Mouse (Mus musculus): ENCODE measurements around the gene Elf4. TPM values are rescaled to one million over a fixed set of nuclear protein-coding genes. Genes with fewer than 3 reads are reported as not detected.
A peak's percentile ranks its signal among the peaks of the same experiment; 100 is the strongest.

Gene Elf4
- polyA plus RNA-seq, 1 experiment from 2014 or later: 3.2 TPM

- ATAC-seq (replicated peaks; ENCODE audit: insufficient number of reproducible peaks, low FRiP score, low TSS enrichment, low read depth) (no peak), DNase-seq (ENCODE audit: low spot score) (no peak)
- no peak overlapping the region for H3K9ac ChIP-seq (replicated peaks; ENCODE audit: low read length)
- no peaks in the 10 kb centered on the region for H3K27me3 ChIP-seq (ENCODE audit: control insufficient read depth, insufficient read depth, low read length)
- H3K4me3 ChIP-seq (ENCODE audit: low read depth, low read length): no peak overlapping the region
- H3K27ac ChIP-seq (replicated peaks; ENCODE audit: low read depth, low read length): no peak overlapping the region
- no peaks in the 10 kb centered on the region for H3K36me3 ChIP-seq (replicated peaks; ENCODE audit: control insufficient read depth, insufficient read depth, low read depth, low read length)
- peak overlapping the region; percentile 51; the same call in 1 of the 2 replicates for H3K4me2 ChIP-seq (ENCODE audit: low read depth, low read length)
- 11% methylated on average over 4 of the region's 4 CpGs for WGBS
- no peaks in the 10 kb centered on the region for H3K9me3 ChIP-seq (replicated peaks; ENCODE audit: control insufficient read depth, low read length)
- H3K4me1 ChIP-seq (ENCODE audit: control insufficient read depth, insufficient read depth, low read length): no peaks in the 10 kb centered on the region
Measured at GRCm38 (mm10) chrX:48462297-48462696, 635 bp downstream of the Elf4 start.

GRCm38 (mm10) chrX:48461006-48461405 lies 1.9 kb downstream of the Elf4 start:
- H3K9ac ChIP-seq (replicated peaks; ENCODE audit: low read length): no peak overlapping the region
- no peaks in the 10 kb centered on the region for H3K4me1 ChIP-seq (ENCODE audit: control insufficient read depth, insufficient read depth, low read length)
- no peaks in the 10 kb centered on the region for H3K36me3 ChIP-seq (replicated peaks; ENCODE audit: control insufficient read depth, insufficient read depth, low read depth, low read length)
- no peaks in the 10 kb centered on the region for H3K27me3 ChIP-seq (ENCODE audit: control insufficient read depth, insufficient read depth, low read length)
- no peak overlapping the region for H3K4me2 ChIP-seq (ENCODE audit: low read depth, low read length)
- ATAC-seq (replicated peaks; ENCODE audit: insufficient number of reproducible peaks, low FRiP score, low TSS enrichment, low read depth) (no peak), DNase-seq (ENCODE audit: low spot score) (no peak)
- 78% methylated on average over 4 of the region's 4 CpGs for whole genome bisulfite sequencing
- H3K9me3 ChIP-seq (replicated peaks; ENCODE audit: control insufficient read depth, low read length): no peaks in the 10 kb centered on the region
- H3K4me3 ChIP-seq (ENCODE audit: low read depth, low read length): no peak overlapping the region
- no peak overlapping the region for H3K27ac ChIP-seq (replicated peaks; ENCODE audit: low read depth, low read length)

GRCm38 (mm10) chrX:48460496-48460895 lies 2.4 kb downstream of the Elf4 start:
- no peak overlapping the region for H3K27ac ChIP-seq (replicated peaks; ENCODE audit: low read depth, low read length)
- no peak overlapping the region for H3K4me3 ChIP-seq (ENCODE audit: low read depth, low read length)
- H3K9me3 ChIP-seq (replicated peaks; ENCODE audit: control insufficient read depth, low read length): no peaks in the 10 kb centered on the region
- DNase-seq (ENCODE audit: low spot score): no peak
- no peak overlapping the region for H3K4me2 ChIP-seq (ENCODE audit: low read depth, low read length)
- no peak overlapping the region for H3K9ac ChIP-seq (replicated peaks; ENCODE audit: low read length)
- H3K4me1 ChIP-seq (ENCODE audit: control insufficient read depth, insufficient read depth, low read length): no peaks in the 10 kb centered on the region
- H3K36me3 ChIP-seq (replicated peaks; ENCODE audit: control insufficient read depth, insufficient read depth, low read depth, low read length): no peaks in the 10 kb centered on the region
- no peaks in the 10 kb centered on the region for H3K27me3 ChIP-seq (ENCODE audit: control insufficient read depth, insufficient read depth, low read length)
- ATAC-seq (replicated peaks; ENCODE audit: insufficient number of reproducible peaks, low FRiP score, low TSS enrichment, low read depth): no peak
- WGBS: 83% methylated on average over 6 of the region's 7 CpGs

GRCm38 (mm10) chrX:48456956-48457355 lies 6.0 kb downstream of the Elf4 start:
- no peak overlapping the region for H3K4me3 ChIP-seq (ENCODE audit: low read depth, low read length)
- H3K27ac ChIP-seq (replicated peaks; ENCODE audit: low read depth, low read length): no peak overlapping the region
- WGBS: 58% methylated on average over 6 of the region's 6 CpGs
- no peak for ATAC-seq (replicated peaks; ENCODE audit: insufficient number of reproducible peaks, low FRiP score, low TSS enrichment, low read depth)
- no peaks in the 10 kb centered on the region; the same call in 1 of the 2 replicates for H3K27me3 ChIP-seq (ENCODE audit: control insufficient read depth, insufficient read depth, low read length)
- no peaks in the 10 kb centered on the region for H3K9me3 ChIP-seq (replicated peaks; ENCODE audit: control insufficient read depth, low read length)
- DNase-seq (ENCODE audit: low spot score): no peak
- no peak overlapping the region for H3K9ac ChIP-seq (replicated peaks; ENCODE audit: low read length)
- H3K4me1 ChIP-seq (ENCODE audit: control insufficient read depth, insufficient read depth, low read length): no peaks in the 10 kb centered on the region
- no peak overlapping the region for H3K4me2 ChIP-seq (ENCODE audit: low read depth, low read length)
- H3K36me3 ChIP-seq (replicated peaks; ENCODE audit: control insufficient read depth, insufficient read depth, low read depth, low read length): no peaks in the 10 kb centered on the region

GRCm38 (mm10) chrX:48455018-48455417 lies 7.9 kb downstream of the Elf4 start:
- Histone ChIP-seq H3K4me3 (ENCODE audit: low read depth, low read length) (no peak overlapping the region), H3K27me3 (ENCODE audit: control insufficient read depth, insufficient read depth, low read length) (no peaks in the 10 kb centered on the region; the same call in 1 of the 2 replicates), H3K27ac (replicated peaks; ENCODE audit: low read depth, low read length) (no peak overlapping the region), H3K9ac (replicated peaks; ENCODE audit: low read length) (no peak overlapping the region), H3K4me1 (ENCODE audit: control insufficient read depth, insufficient read depth, low read length) (no peaks in the 10 kb centered on the region), H3K4me2 (ENCODE audit: low read depth, low read length) (no peak overlapping the region), H3K9me3 (replicated peaks; ENCODE audit: control insufficient read depth, low read length) (no peaks in the 10 kb centered on the region), H3K36me3 (replicated peaks; ENCODE audit: control insufficient read depth, insufficient read depth, low read depth, low read length) (no peaks in the 10 kb centered on the region)
- no peak for DNase-seq (ENCODE audit: low spot score)
- ATAC-seq (replicated peaks; ENCODE audit: insufficient number of reproducible peaks, low FRiP score, low TSS enrichment, low read depth): no peak
- WGBS: 29% methylated on average over 9 of the region's 9 CpGs

- no peak overlapping the region for H3K27ac ChIP-seq (replicated peaks; ENCODE audit: low read depth, low read length)
- H3K36me3 ChIP-seq (replicated peaks; ENCODE audit: control insufficient read depth, insufficient read depth, low read depth, low read length): no peaks in the 10 kb centered on the region
- peak overlapping the region; percentile 39 for H3K4me2 ChIP-seq (ENCODE audit: low read depth, low read length)
- H3K4me3 ChIP-seq (ENCODE audit: low read depth, low read length): peak overlapping the region; percentile 38
- WGBS: 9% methylated on average over 21 of the region's 21 CpGs
- ATAC-seq (replicated peaks; ENCODE audit: insufficient number of reproducible peaks, low FRiP score, low TSS enrichment, low read depth): peak; percentile 61; the same call in 1 of the 2 replicates
- H3K4me1 ChIP-seq (ENCODE audit: control insufficient read depth, insufficient read depth, low read length): no peaks in the 10 kb centered on the region
- DNase-seq (ENCODE audit: low spot score): no peak
- H3K9ac ChIP-seq (replicated peaks; ENCODE audit: low read length): 0 out of 2 replicates have a peak overlapping the region, but pooled peaks have one; percentile 6
- H3K27me3 ChIP-seq (ENCODE audit: control insufficient read depth, insufficient read depth, low read length): no peaks in the 10 kb centered on the region; the same call in 1 of the 2 replicates
- no peaks in the 10 kb centered on the region for H3K9me3 ChIP-seq (replicated peaks; ENCODE audit: control insufficient read depth, low read length)
Measured at GRCm38 (mm10) chrX:48454495-48454878, 8.4 kb downstream of the Elf4 start.

- ATAC-seq (replicated peaks; ENCODE audit: insufficient number of reproducible peaks, low FRiP score, low TSS enrichment, low read depth): peak; percentile 51
- Histone ChIP-seq H3K36me3 (replicated peaks; ENCODE audit: control insufficient read depth, insufficient read depth, low read depth, low read length) (no peaks in the 10 kb centered on the region), H3K4me2 (ENCODE audit: low read depth, low read length) (peak overlapping the region; percentile 39), H3K27me3 (ENCODE audit: control insufficient read depth, insufficient read depth, low read length) (no peaks in the 10 kb centered on the region; the same call in 1 of the 2 replicates), H3K27ac (replicated peaks; ENCODE audit: low read depth, low read length) (no peak overlapping the region), H3K9ac (replicated peaks; ENCODE audit: low read length) (peak overlapping the region; percentile 32), H3K4me3 (ENCODE audit: low read depth, low read length) (peak overlapping the region; percentile 38), H3K9me3 (replicated peaks; ENCODE audit: control insufficient read depth, low read length) (no peaks in the 10 kb centered on the region), H3K4me1 (ENCODE audit: control insufficient read depth, insufficient read depth, low read length) (no peaks in the 10 kb centered on the region)
- peak; percentile 44 for DNase-seq (ENCODE audit: low spot score)
- WGBS: 21% methylated on average over 47 of the region's 91 CpGs
Measured at GRCm38 (mm10) chrX:48453736-48454494, 9.0 kb downstream of the Elf4 start.

- H3K36me3 ChIP-seq (replicated peaks; ENCODE audit: control insufficient read depth, insufficient read depth, low read depth, low read length): no peaks in the 10 kb centered on the region
- WGBS: 11% methylated on average over 38 of the region's 71 CpGs
- H3K9me3 ChIP-seq (replicated peaks; ENCODE audit: control insufficient read depth, low read length): no peaks in the 10 kb centered on the region
- DNase-seq (ENCODE audit: low spot score) (no peak), ATAC-seq (replicated peaks; ENCODE audit: insufficient number of reproducible peaks, low FRiP score, low TSS enrichment, low read depth) (0 out of 2 replicates have a peak, but pooled peaks have one; percentile 22)
- H3K27me3 ChIP-seq (ENCODE audit: control insufficient read depth, insufficient read depth, low read length): no peaks in the 10 kb centered on the region; the same call in 1 of the 2 replicates
- H3K4me3 ChIP-seq (ENCODE audit: low read depth, low read length): peak overlapping the region; percentile 38
- no peaks in the 10 kb centered on the region for H3K4me1 ChIP-seq (ENCODE audit: control insufficient read depth, insufficient read depth, low read length)
- H3K27ac ChIP-seq (replicated peaks; ENCODE audit: low read depth, low read length): no peak overlapping the region
- peak overlapping the region; percentile 39 for H3K4me2 ChIP-seq (ENCODE audit: low read depth, low read length)
- peak overlapping the region; percentile 18; the same call in 1 of the 2 replicates for H3K9ac ChIP-seq (replicated peaks; ENCODE audit: low read length)
Measured at GRCm38 (mm10) chrX:48452931-48453673, 9.8 kb downstream of the Elf4 start.
